Mouse (Mus musculus) ES-E14 (cell line): ENCODE data around the gene Alkbh2.

Experiments used
- CHD2 ChIP-seq: IDR thresholded peaks from 2 replicates; pipeline ENCODE4 v1.6.1; 2014; ENCODE audit warnings: mild to moderate bottlenecking, low read depth, low read length, inconsistent platforms
- HCFC1 ChIP-seq: IDR thresholded peaks from 2 replicates; pipeline ENCODE4 v1.6.1; 2012; ENCODE audit warnings: low read length, inconsistent platforms, borderline replicate concordance; ENCODE audit not compliant: insufficient read depth
- MAFK ChIP-seq: IDR thresholded peaks from 2 replicates; pipeline ENCODE4 v1.6.1; 2014; ENCODE audit warnings: mild to moderate bottlenecking, low read depth, low read length, inconsistent platforms; ENCODE audit not compliant: insufficient read depth
- ZC3H11A ChIP-seq: IDR thresholded peaks from 2 replicates; pipeline ENCODE4 v1.6.1; 2012; ENCODE audit warnings: low read depth, mild to moderate bottlenecking, inconsistent platforms, low read length, borderline replicate concordance
- ZNF384 ChIP-seq: IDR thresholded peaks from 2 replicates; pipeline ENCODE4 v1.6.1; 2012; ENCODE audit warnings: low read depth, low read length, inconsistent platforms

- TF ChIP-seq ZC3H11A (no peak), CHD2 (no peak), HCFC1 (no peak), ZNF384 (no peak), MAFK (no peak)
Observed at GRCm38 (mm10) chr5:114077009-114077408, 51.0 kb downstream of the Alkbh2 start.
